Mouse (Mus musculus) ES-E14 (cell line): ENCODE data around the gene Srcap. TPM values are rescaled to one million over a fixed set of nuclear protein-coding genes. Genes with fewer than 3 reads are reported as not detected.
A peak's percentile ranks its signal among the peaks of the same experiment; 100 is the strongest.

Experiments used
- DNase-seq: peaks from one replicate; pipeline ENCODE4 v3.0.0-alpha.2; 2013; ENCODE audit warnings: low read depth, low spot score
- H3K27ac ChIP-seq: 2 replicates; pipeline ENCODE4 v1.5.1; 2012; ENCODE audit warnings: low read depth, mild to moderate bottlenecking, low read length, moderate library complexity, mixed read lengths; ENCODE audit not compliant: poor library complexity, insufficient read depth, severe bottlenecking
- H3K36me3 ChIP-seq: 2 replicates; pipeline ENCODE4 v1.6.1; 2012; ENCODE audit warnings: mild to moderate bottlenecking, low read length, moderate library complexity, mixed read lengths; ENCODE audit not compliant: control insufficient read depth, poor library complexity, insufficient read depth, severe bottlenecking
- H3K4me1 ChIP-seq, 2 experiments: fragments of 150-350 bp in 1 of 2; sonication (generic) in 1 of 2; 2 replicates each; pipeline ENCODE4 v1.6.1; 2012; ENCODE audit warnings: low read length in 2 of 2, mild to moderate bottlenecking in 1 of 2, mixed read lengths in 1 of 2; ENCODE audit not compliant: control insufficient read depth in 2 of 2, insufficient read depth in 2 of 2, poor library complexity in 1 of 2
- H3K4me3 ChIP-seq, 2 experiments: fragments of 150-350 bp in 1 of 2; sonication (generic) in 1 of 2; 2 replicates each; pipeline ENCODE4 v1.5.1; 2012; ENCODE audit warnings: low read length in 2 of 2, low read depth in 1 of 2, mild to moderate bottlenecking in 1 of 2, mixed read lengths in 1 of 2; ENCODE audit not compliant: insufficient read depth in 1 of 2, poor library complexity in 1 of 2, severe bottlenecking in 1 of 2
- H3K9ac ChIP-seq: 2 replicates; pipeline ENCODE4 v1.6.1; 2012; ENCODE audit warnings: low read depth, mild to moderate bottlenecking, low read length, mixed read lengths; ENCODE audit not compliant: poor library complexity, insufficient read depth, severe bottlenecking
- H3K9me3 ChIP-seq: fragments of 150-350 bp; sonication (generic); 2 replicates; pipeline ENCODE4 v1.6.1; 2012; ENCODE audit warnings: low read depth, mild to moderate bottlenecking, low read length; ENCODE audit not compliant: control insufficient read depth, insufficient read depth
- CHD2 ChIP-seq: IDR thresholded peaks from 2 replicates; pipeline ENCODE4 v1.6.1; 2014; ENCODE audit warnings: mild to moderate bottlenecking, low read depth, low read length, inconsistent platforms
- HCFC1 ChIP-seq: IDR thresholded peaks from 2 replicates; pipeline ENCODE4 v1.6.1; 2012; ENCODE audit warnings: low read length, inconsistent platforms, borderline replicate concordance; ENCODE audit not compliant: insufficient read depth
- MAFK ChIP-seq: IDR thresholded peaks from 2 replicates; pipeline ENCODE4 v1.6.1; 2014; ENCODE audit warnings: mild to moderate bottlenecking, low read depth, low read length, inconsistent platforms; ENCODE audit not compliant: insufficient read depth
- ZC3H11A ChIP-seq: IDR thresholded peaks from 2 replicates; pipeline ENCODE4 v1.6.1; 2012; ENCODE audit warnings: low read depth, mild to moderate bottlenecking, inconsistent platforms, low read length, borderline replicate concordance
- ZNF384 ChIP-seq: IDR thresholded peaks from 2 replicates; pipeline ENCODE4 v1.6.1; 2012; ENCODE audit warnings: low read depth, low read length, inconsistent platforms
- in situ Hi-C, 2 experiments: fragments of 600-800 bp; cut with MboI; formaldehyde crosslinking; loops; one replicate each; pipeline ENCODE4 v1.15.1; 2025; ENCODE audit warnings: low sequenced_read_pairs in 2 of 2, inconsistent platforms in 1 of 2; ENCODE audit not compliant: unreplicated experiment in 2 of 2
- total RNA-seq: library from RNA; depleted of rRNA; stranded (reverse); fragments of 300-350 nt; gene quantifications from 2 replicates; pipeline ENCODE4 v1.2.3, GENCODE M21; 2012

Srcap gene
- total RNA-seq, 1 experiment = 50.7 TPM

DNA sequence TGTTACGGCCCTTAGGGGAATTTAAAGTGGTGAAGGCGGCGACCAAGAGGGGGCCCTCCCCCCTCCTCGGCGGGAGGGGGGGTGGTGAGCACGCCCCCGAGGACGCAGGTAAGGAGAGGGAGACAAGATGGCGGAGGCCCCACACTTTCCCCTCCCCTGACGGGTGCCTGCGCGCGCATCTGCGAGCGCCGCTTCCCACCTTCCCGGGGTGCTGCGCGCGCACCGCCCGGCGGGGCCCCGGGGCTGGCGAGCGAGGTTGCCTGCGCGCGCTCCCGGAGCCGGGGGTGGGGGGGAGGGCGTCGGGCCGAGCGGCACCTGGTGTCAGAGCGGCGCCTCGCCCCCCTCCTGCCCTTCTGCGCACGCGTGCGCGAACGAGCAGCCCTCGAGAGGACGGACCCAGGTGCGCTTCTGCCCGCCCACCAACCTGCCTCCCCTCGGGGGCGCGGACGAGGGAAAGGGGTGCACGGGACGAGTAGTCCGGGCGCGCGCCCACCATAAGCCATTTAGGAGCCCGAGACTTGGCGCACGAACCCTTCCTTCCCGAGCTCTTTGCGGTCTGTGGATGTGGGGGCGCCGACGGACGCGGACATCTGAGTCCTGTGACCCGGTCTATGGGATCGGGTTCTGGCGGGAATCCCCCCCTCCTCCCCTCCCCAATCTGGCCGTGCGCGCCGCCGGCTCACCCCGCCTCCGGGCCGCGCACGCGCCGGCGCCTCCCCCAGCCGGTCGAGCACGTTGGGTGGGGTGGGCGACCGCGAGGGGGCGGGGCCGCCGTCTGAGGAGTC, 640 bp downstream of the Srcap start:
- DNase-seq = peak; percentile 80
- Histone ChIP-seq H3K4me3 (peak overlapping the region; percentile 74 to 85), H3K27ac (peak overlapping the region; percentile 96), H3K36me3 (peaks cover 9% of the 10 kb centered on the region), H3K9ac (peak overlapping the region; percentile 97), H3K9me3 (no peaks in the 10 kb centered on the region), H3K4me1 (peaks cover 0 to 5% of the 10 kb centered on the region in 2 experiments; a peak in 3 of 4 replicates)
- TF ChIP-seq ZC3H11A = no peak
- TF ChIP-seq MAFK = no peak
- TF ChIP-seq ZNF384 = no peak
- no peak for TF ChIP-seq CHD2
- no peak for TF ChIP-seq HCFC1
- in situ Hi-C loops = no loop called here

DNA sequence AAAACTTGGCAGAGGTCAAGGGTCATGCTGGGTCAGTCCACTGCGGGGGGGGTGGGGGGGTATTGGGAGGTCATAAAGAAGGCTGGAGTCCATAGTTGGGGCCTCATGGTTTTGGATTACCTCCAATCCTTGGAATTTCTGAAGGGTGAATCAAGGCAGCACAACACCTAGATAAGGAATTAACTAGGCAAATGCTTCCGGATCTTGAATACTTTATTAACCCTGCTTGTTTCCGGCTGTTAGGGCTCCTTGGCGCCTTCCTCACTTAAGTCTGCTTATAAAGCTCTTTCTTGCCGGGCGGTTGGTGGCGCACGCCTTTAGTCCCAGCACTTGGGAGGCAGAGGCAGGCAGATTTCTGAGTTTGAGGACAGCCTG, 1.2 kb downstream of the Srcap start:
- Histone ChIP-seq H3K36me3 (peaks cover 9% of the 10 kb centered on the region), H3K4me3 (peak overlapping the region; percentile 62 to 74), H3K27ac (peak overlapping the region; percentile 75; the same call in 1 of the 2 replicates), H3K4me1 (peaks cover 0 to 5% of the 10 kb centered on the region in 2 experiments; a peak in 3 of 4 replicates), H3K9ac (peak overlapping the region; percentile 54; the same call in 1 of the 2 replicates), H3K9me3 (no peaks in the 10 kb centered on the region)
- DNase-seq = no peak
- in situ Hi-C loops = no loop called here
- no peak for TF ChIP-seq ZNF384
- TF ChIP-seq ZC3H11A = no peak
- no peak for TF ChIP-seq MAFK
- no peak for TF ChIP-seq CHD2
- TF ChIP-seq HCFC1 = no peak

DNA sequence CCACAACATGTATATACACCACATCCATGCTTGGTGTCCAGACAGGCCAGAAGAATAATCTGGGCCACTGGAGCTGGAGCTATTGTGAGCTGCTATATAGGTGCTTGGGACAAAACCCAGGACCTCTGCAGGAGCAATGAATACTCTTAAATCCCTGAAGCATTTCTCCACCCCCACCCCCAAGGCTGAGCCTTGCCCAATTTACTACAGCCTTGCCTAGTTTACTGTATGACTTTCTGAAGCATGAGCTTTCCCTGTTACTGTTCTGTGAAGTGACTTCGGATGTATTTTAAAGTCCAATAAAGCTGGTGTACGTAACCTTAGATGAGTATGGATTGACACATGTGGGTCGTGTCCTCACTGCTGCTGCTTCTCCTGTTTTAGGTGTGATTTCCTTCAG, 2.0 kb downstream of the Srcap start:
- no peaks in the 10 kb centered on the region for H3K9me3 ChIP-seq
- peak overlapping the region; percentile 62 to 74 for H3K4me3 ChIP-seq
- DNase-seq = no peak
- in situ Hi-C loops = no loop called here
- peaks cover 9% of the 10 kb centered on the region for H3K36me3 ChIP-seq
- peaks cover 0 to 5% of the 10 kb centered on the region in 2 experiments; a peak in 3 of 4 replicates for H3K4me1 ChIP-seq
- H3K27ac ChIP-seq = peak overlapping the region; percentile 75; the same call in 1 of the 2 replicates
- TF ChIP-seq CHD2 = no peak
- no peak for TF ChIP-seq MAFK
- TF ChIP-seq HCFC1 = no peak
- peak overlapping the region; percentile 54; the same call in 1 of the 2 replicates for H3K9ac ChIP-seq

DNA sequence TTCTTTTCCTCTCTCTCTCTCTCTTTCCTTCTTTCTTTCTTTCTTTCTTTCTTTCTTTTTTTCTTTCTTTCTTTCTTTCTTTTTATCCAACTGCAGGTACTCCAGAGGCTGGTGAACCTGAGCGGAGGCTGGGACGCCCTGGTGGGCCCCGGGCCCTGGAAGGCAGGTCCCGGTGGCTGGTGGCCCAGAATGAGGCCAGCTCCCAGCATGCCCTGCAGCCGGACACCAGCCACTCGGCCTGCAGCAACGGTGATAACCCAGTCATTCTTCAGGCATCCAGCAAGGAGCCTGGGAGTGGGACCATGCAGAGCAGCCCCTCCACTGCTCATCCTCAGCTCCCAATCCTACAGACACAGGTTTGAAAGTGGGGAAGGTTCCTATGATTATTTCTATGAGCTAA, 4.1 kb downstream of the Srcap start:
- peaks cover 0 to 5% of the 10 kb centered on the region in 2 experiments; a peak in 3 of 4 replicates for H3K4me1 ChIP-seq
- no peak overlapping the region for H3K27ac ChIP-seq
- H3K4me3 ChIP-seq = peak overlapping the region in 1 of 2 experiments; percentile 39; a peak in 1 of 4 replicates
- H3K36me3 ChIP-seq = peaks cover 21% of the 10 kb centered on the region
- TF ChIP-seq MAFK = no peak
- no peak for TF ChIP-seq ZNF384
- no peak for TF ChIP-seq CHD2
- TF ChIP-seq HCFC1 = no peak
- no peak for TF ChIP-seq ZC3H11A
- in situ Hi-C loops = no loop called here
- H3K9ac ChIP-seq = no peak overlapping the region
- no peak for DNase-seq
- no peaks in the 10 kb centered on the region for H3K9me3 ChIP-seq

DNA sequence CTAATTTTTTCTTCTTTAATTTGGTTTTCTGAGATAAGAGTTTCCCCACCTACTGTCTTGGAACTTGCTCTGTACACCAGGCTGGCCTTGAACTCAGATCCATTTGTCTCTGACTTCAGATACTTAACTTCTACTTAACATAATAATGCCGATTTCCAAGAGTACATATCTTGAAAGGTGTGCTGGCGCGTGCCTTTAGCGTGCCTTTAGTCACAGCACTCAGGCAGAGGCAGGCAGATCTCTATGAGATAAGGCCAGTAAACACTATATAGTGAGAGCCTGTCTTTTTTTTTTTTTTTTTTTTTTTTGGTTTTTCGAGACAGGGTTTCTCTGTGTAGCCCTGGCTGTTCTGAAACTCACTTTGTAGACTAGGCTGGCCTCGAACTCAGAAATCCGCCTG, 4.6 kb downstream of the Srcap start:
- H3K36me3 ChIP-seq = peaks cover 23% of the 10 kb centered on the region
- H3K27ac ChIP-seq = no peak overlapping the region; the same call in 1 of the 2 replicates
- peak; percentile 39 for DNase-seq
- peaks cover 0 to 5% of the 10 kb centered on the region in 2 experiments; a peak in 3 of 4 replicates for H3K4me1 ChIP-seq
- in situ Hi-C loops = no loop called here
- H3K4me3 ChIP-seq = no peak overlapping the region
- H3K9me3 ChIP-seq = no peaks in the 10 kb centered on the region
- no peak overlapping the region for H3K9ac ChIP-seq
- TF ChIP-seq ZC3H11A (no peak), ZNF384 (peak; percentile 60; the same call in 1 of the 2 replicates)
